Mouse (Mus musculus) brain, embryonic 14.5 days (tissue): ENCODE results near the gene Zfp367. TPM values are rescaled to one million over a fixed set of nuclear protein-coding genes. Genes with fewer than 3 reads are reported as not detected.

Experiments
- DNase-seq: peaks from one replicate; pipeline ENCODE4 v3.0.0-alpha.2; 2011; ENCODE audit warnings: low read depth
- CTCF ChIP-seq: fragments of 200-500 bp; IDR thresholded peaks from 2 replicates; pipeline ENCODE4 v1.5.1; 2012; ENCODE audit warnings: inconsistent platforms, mild to moderate bottlenecking, moderate library complexity, borderline replicate concordance; ENCODE audit not compliant: insufficient read depth, insufficient read length; ENCODE audit errors: extremely low read depth
- POLR2A ChIP-seq: fragments of 200-500 bp; IDR thresholded peaks from 2 replicates; pipeline ENCODE4 v1.6.1; 2012; ENCODE audit warnings: mild to moderate bottlenecking, inconsistent platforms, borderline replicate concordance; ENCODE audit not compliant: poor library complexity, insufficient read depth, insufficient read length, severe bottlenecking; ENCODE audit errors: extremely low read depth
- polyA plus RNA-seq: library from polyadenylated mRNA; depleted of rRNA; stranded (reverse); fragments of >200 nt; gene quantifications from 2 replicates; pipeline ENCODE4 v1.2.3, GENCODE M21; 2012

The Zfp367 gene
- polyA plus RNA-seq, 1 experiment: 8.5 TPM

DNA sequence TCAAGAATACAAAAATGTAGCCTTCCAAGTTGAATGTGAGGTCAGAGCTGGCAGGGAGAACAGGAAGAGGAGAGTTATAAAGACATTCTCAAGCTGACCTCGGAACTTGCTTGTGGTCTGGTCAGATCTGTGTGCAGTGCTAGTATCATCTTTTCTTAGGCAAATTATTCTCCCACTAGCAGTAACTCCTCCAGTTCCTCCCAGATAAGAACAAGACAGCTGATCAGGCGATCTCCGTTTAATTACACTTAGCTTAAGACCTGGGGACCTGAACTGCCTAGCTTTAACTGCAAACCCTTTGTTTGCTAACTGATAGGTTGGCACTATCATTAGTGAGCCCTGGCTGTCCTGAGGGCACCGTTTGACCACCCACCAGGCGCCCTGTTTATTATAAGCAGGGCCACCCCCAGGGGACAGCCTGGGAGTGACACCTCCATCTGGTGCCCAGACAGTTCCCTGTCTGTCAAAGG lies 44.6 kb downstream of the Zfp367 start:
- TF ChIP-seq CTCF (no peak), POLR2A (no peak)
- DNase-seq: peak; percentile 13

DNA sequence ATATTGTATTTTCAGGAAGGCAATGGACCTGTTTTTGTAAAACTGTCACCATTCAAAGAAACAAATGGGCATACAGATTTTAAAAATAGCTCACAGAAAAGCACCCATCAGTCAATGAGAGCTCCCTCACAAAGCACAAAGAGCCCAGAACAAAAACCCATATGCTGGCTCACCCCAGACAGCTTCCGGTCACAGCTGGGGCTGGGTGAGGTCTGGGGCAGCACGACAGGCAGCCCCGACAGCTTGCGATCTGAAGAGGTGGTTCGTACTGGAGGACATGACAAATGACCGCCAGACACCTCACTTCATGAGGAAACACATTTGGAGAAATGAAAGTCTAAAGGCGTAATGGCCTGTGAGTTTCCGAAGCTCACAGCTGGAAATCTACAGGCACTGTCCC lies 45.5 kb downstream of the Zfp367 start:
- no peak for TF ChIP-seq CTCF
- TF ChIP-seq POLR2A: no peak
- peak; percentile 62 for DNase-seq

DNA sequence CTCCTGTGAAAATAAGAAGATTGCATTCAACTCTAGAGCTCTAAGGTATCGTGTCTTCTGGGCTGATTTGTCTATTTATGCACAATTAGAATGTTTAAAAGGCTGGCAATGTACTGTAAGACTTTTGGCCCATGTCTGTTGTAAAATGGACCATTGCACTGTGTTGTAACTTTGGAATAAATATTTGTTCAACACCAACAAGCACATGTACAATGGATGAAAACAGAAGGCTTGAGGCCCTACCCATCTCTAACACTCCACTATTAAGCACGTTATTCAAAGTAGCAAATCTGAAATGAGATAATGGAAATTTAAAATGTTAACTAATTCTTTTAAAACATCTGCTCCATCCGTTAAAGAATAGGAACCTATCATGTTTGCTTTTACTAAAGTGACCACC lies 45.9 kb downstream of the Zfp367 start:
- no peak for DNase-seq
- no peak for TF ChIP-seq CTCF
- no peak for TF ChIP-seq POLR2A

DNA sequence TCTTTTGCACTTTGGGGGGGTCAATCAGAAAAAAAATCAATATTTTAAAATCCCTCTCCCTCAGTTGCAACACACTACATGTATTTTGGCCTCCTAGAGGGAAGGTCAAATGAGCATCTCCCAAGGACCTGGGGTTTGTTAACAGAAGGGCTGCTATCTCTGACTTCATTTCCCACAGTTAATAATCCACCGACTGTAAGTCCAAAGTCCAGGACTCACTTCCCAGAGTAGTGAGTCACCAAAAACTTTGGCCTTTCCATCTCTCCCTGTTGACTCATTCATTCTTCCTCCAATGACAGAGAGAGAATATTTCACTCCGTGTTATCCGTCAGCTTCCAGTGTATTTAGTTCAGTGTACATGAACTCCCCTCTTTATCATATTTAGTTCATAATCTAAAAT lies 47.3 kb downstream of the Zfp367 start:
- DNase-seq: no peak

GRCm38 (mm10) chr13:64100186-64100585 lies 52.8 kb downstream of the Zfp367 start:
- peak; percentile 49 for DNase-seq
- peak; percentile 55; the same call in 1 of the 2 replicates for TF ChIP-seq CTCF
- no peak for TF ChIP-seq POLR2A

More for the DNA sequence above, 47.3 kb downstream of the Zfp367 start:
- no peak for TF ChIP-seq POLR2A
- TF ChIP-seq CTCF: no peak

GRCm38 (mm10) chr13:64098992-64099391 lies 54.0 kb downstream of the Zfp367 start:
- TF ChIP-seq POLR2A: no peak
- TF ChIP-seq CTCF: peak; percentile 40; the same call in 1 of the 2 replicates
- DNase-seq: peak; percentile 15

- TF ChIP-seq POLR2A (no peak), CTCF (peak; percentile 66)
- DNase-seq: peak; percentile 81
These were observed 59.7 kb downstream of the Zfp367 start for GRCm38 (mm10) chr13:64093341-64093740.

GRCm38 (mm10) chr13:64092752-64093151 lies 60.2 kb downstream of the Zfp367 start:
- TF ChIP-seq CTCF (no peak), POLR2A (no peak)

DNA sequence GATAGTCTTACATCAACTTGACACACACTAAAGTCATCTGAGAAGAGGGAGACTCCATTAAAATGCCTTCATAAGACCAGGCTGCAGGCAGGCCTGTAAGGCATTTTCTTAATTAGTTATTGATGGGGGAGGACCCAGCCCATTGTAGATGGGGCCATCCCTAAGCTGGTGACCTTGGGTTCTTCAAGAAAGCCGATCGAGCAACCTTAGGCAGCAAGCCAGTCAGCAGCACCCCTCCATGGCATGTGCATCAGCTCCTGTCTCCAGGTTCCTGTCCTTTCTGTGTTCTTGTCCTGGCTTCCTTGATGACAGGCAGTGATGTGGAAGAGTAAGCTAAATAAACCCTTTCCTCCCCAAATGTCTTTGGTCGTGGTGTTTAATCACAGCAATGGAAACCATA lies 60.9 kb downstream of the Zfp367 start:
- DNase-seq: no peak
- TF ChIP-seq CTCF (no peak), POLR2A (no peak)

More at GRCm38 (mm10) chr13:64092752-64093151, 60.2 kb downstream of the Zfp367 start:
- no peak for DNase-seq

- peak; percentile 12 for DNase-seq
These were observed 62.0 kb downstream of the Zfp367 start for GRCm38 (mm10) chr13:64091006-64091405.

GRCm38 (mm10) chr13:64090278-64090677 lies 62.7 kb downstream of the Zfp367 start:
- TF ChIP-seq POLR2A: no peak
- no peak for TF ChIP-seq CTCF
- DNase-seq: no peak

More at GRCm38 (mm10) chr13:64091006-64091405, 62.0 kb downstream of the Zfp367 start:
- TF ChIP-seq POLR2A: no peak
- TF ChIP-seq CTCF: no peak

GRCm38 (mm10) chr13:64089130-64089529 lies 63.9 kb downstream of the Zfp367 start, which contains the start of gene Hsd17b3:
Gene Hsd17b3, minus strand, starts transcription at chr13:64089230.
- DNase-seq: no peak
- TF ChIP-seq POLR2A: no peak
- no peak for TF ChIP-seq CTCF
